Mouse (Mus musculus) heart, adult 2 months (tissue): ENCODE results near the gene Smarca1. TPM values are rescaled to one million over a fixed set of nuclear protein-coding genes. Genes with fewer than 3 reads are reported as not detected.
A peak's percentile ranks its signal among the peaks of the same experiment; 100 is the strongest.

ENCODE experiments used
- DNase-seq, 2 experiments: peaks; one replicate each; pipeline ENCODE4 v3.0.0; 2021
- H3K27ac ChIP-seq: fragments of 200-600 bp; 2 replicates; pipeline ENCODE4 v1.8.1; 2022
- H3K27me3 ChIP-seq: fragments of 200-500 bp; 2 replicates; pipeline ENCODE4 v1.6.1; 2012; ENCODE audit warnings: mild to moderate bottlenecking, low read length, inconsistent platforms, mixed read lengths; ENCODE audit not compliant: control insufficient read depth, insufficient read depth
- H3K36me3 ChIP-seq: fragments of 200-500 bp; 2 replicates; pipeline ENCODE4 v1.6.1; 2012; ENCODE audit warnings: low read length, inconsistent platforms; ENCODE audit not compliant: control insufficient read depth, insufficient read depth
- H3K4me1 ChIP-seq: fragments of 200-500 bp; 2 replicates; pipeline ENCODE4 v1.6.1; 2011; ENCODE audit warnings: low read length; ENCODE audit not compliant: control insufficient read depth, insufficient read depth
- H3K4me3 ChIP-seq: fragments of 200-600 bp; 2 replicates; pipeline ENCODE4 v1.8.1; 2022
- H3K79me2 ChIP-seq: fragments of 200-500 bp; replicated peaks from 2 replicates; pipeline ENCODE4 v1.6.1; 2012; ENCODE audit warnings: mild to moderate bottlenecking, inconsistent platforms, low read length, moderate library complexity, mixed read lengths; ENCODE audit not compliant: control insufficient read depth, insufficient read depth
- H3K9ac ChIP-seq: fragments of 200-500 bp; 2 replicates; pipeline ENCODE4 v1.6.1; 2012; ENCODE audit warnings: low read depth, mild to moderate bottlenecking, control low read depth, inconsistent platforms, low read length, mixed read lengths
- CTCF ChIP-seq: fragments of 200-600 bp; IDR thresholded peaks from 2 replicates; pipeline ENCODE4 v1.8.1; 2022; ENCODE audit warnings: antibody characterized with exemption, mild to moderate bottlenecking, moderate library complexity
- EP300 ChIP-seq: fragments of 200-500 bp; IDR thresholded peaks from 2 replicates; pipeline ENCODE4 v1.6.1; 2011; ENCODE audit warnings: low read depth, low read length, control low read depth; ENCODE audit not compliant: insufficient read depth
- POLR2A ChIP-seq: fragments of 200-500 bp; IDR thresholded peaks from 2 replicates; pipeline ENCODE4 v1.6.1; 2011; ENCODE audit warnings: mild to moderate bottlenecking, low read depth, low read length, control low read depth; ENCODE audit not compliant: insufficient read depth
- WGBS: fragments of 180-500 bp; shearing (Covaris S2); methylation state at CpG from one replicate; pipeline ENCODE4 v1.1.7; 2018; 5-methylcytosine and 5-hydroxymethylcytosine counted together
- intact Hi-C: fragments of 180-260 bp; cut with DNase I; formaldehyde crosslinking; loops from one replicate; pipeline ENCODE4 v1.15.1; 2025
- polyA plus RNA-seq: library from polyadenylated mRNA; depleted of rRNA; stranded (reverse); fragments of >200 nt; gene quantifications from 2 replicates; pipeline ENCODE4 v1.2.3, GENCODE M21; 2012; rRNA removed
- total RNA-seq, 2 experiments: library from RNA; stranded (reverse); gene quantifications; 2 replicates each; pipeline ENCODE4 v1.2.3; 2021

Smarca1 gene
- total and polyA plus RNA-seq, 3 experiments: 0.12 to 1.5 (median 1.5) TPM

- no peak for DNase-seq
- Histone ChIP-seq H3K79me2 (no peaks in the 10 kb centered on the region), H3K36me3 (no peaks in the 10 kb centered on the region), H3K9ac (no peak overlapping the region), H3K27ac (no peak overlapping the region), H3K4me3 (no peak overlapping the region), H3K4me1 (no peaks in the 10 kb centered on the region), H3K27me3 (no peaks in the 10 kb centered on the region)
- TF ChIP-seq CTCF: no peak
- TF ChIP-seq POLR2A: no peak
- no peak for TF ChIP-seq EP300
- WGBS: 43% methylated on average over 6 of the region's 6 CpGs
- intact Hi-C loops: no loop called here
These were observed 57.5 kb downstream of the Smarca1 start for GRCm38 (mm10) chrX:47835098-47835834.

GRCm38 (mm10) chrX:47833431-47833830 lies 59.3 kb downstream of the Smarca1 start:
- H3K27ac ChIP-seq: no peak overlapping the region
- H3K36me3 ChIP-seq: no peaks in the 10 kb centered on the region
- no peak for TF ChIP-seq POLR2A
- TF ChIP-seq EP300: no peak
- no peak for TF ChIP-seq CTCF
- no peaks in the 10 kb centered on the region for H3K27me3 ChIP-seq
- H3K79me2 ChIP-seq: no peaks in the 10 kb centered on the region
- intact Hi-C loops: no loop called here
- H3K9ac ChIP-seq: no peak overlapping the region
- DNase-seq: no peak
- 68% methylated on average over 2 of the region's 2 CpGs for WGBS
- H3K4me1 ChIP-seq: no peaks in the 10 kb centered on the region
- no peak overlapping the region for H3K4me3 ChIP-seq

- H3K4me3 ChIP-seq: no peak overlapping the region
- WGBS: 56% methylated on average over 2 of the region's 2 CpGs
- no peak overlapping the region for H3K27ac ChIP-seq
- no peak overlapping the region for H3K9ac ChIP-seq
- no peaks in the 10 kb centered on the region for H3K79me2 ChIP-seq
- no peaks in the 10 kb centered on the region for H3K27me3 ChIP-seq
- intact Hi-C loops: no loop called here
- TF ChIP-seq POLR2A (no peak), EP300 (no peak), CTCF (peak; percentile 47)
- H3K36me3 ChIP-seq: no peaks in the 10 kb centered on the region
- no peaks in the 10 kb centered on the region for H3K4me1 ChIP-seq
- no peak for DNase-seq
These were observed 72.2 kb downstream of the Smarca1 start for GRCm38 (mm10) chrX:47820566-47820965.

- Histone ChIP-seq H3K27me3 (no peaks in the 10 kb centered on the region), H3K9ac (no peak overlapping the region), H3K27ac (no peak overlapping the region), H3K79me2 (no peaks in the 10 kb centered on the region), H3K4me1 (no peaks in the 10 kb centered on the region), H3K36me3 (no peaks in the 10 kb centered on the region), H3K4me3 (no peak overlapping the region)
- WGBS: 87% methylated on average over 2 of the region's 2 CpGs
- intact Hi-C loops: no loop called here
- TF ChIP-seq CTCF (no peak), POLR2A (no peak), EP300 (no peak)
- no peak for DNase-seq
These were observed 84.1 kb downstream of the Smarca1 start for GRCm38 (mm10) chrX:47808717-47809116.

- 63% methylated on average over 1 of the region's 1 CpGs for WGBS
- Histone ChIP-seq H3K79me2 (no peaks in the 10 kb centered on the region), H3K4me1 (no peaks in the 10 kb centered on the region), H3K27ac (no peak overlapping the region), H3K27me3 (no peaks in the 10 kb centered on the region), H3K4me3 (no peak overlapping the region), H3K9ac (no peak overlapping the region), H3K36me3 (no peaks in the 10 kb centered on the region)
- intact Hi-C loops: no loop called here
- DNase-seq: no peak
- no peak for TF ChIP-seq CTCF
- TF ChIP-seq POLR2A: no peak
- no peak for TF ChIP-seq EP300
These were observed 128.3 kb downstream of the Smarca1 start for GRCm38 (mm10) chrX:47764440-47764839.

- Histone ChIP-seq H3K4me3 (no peak overlapping the region), H3K36me3 (no peaks in the 10 kb centered on the region), H3K9ac (no peak overlapping the region), H3K79me2 (no peaks in the 10 kb centered on the region), H3K4me1 (no peaks in the 10 kb centered on the region), H3K27ac (no peak overlapping the region), H3K27me3 (no peaks in the 10 kb centered on the region)
- no peak for DNase-seq
- no peak for TF ChIP-seq POLR2A
- no peak for TF ChIP-seq EP300
- WGBS: 23% methylated on average over 1 of the region's 1 CpGs
- intact Hi-C loops: no loop called here
These were observed 132.6 kb downstream of the Smarca1 start for GRCm38 (mm10) chrX:47760212-47760611.

Other genes with a start within 250 kb of the Smarca1 start
- gene Ocrl, start 19.4 kb upstream of the Smarca1 start, total RNA-seq: 10 to 100 TPM in 1 of 2 experiments, 1 to 10 TPM in 1; 9.8 to 11.7 TPM
- 8.4 and 14.9 TPM in 2 replicates for gene Ocrl, start 19.4 kb upstream of the Smarca1 start, polyA plus RNA-seq
- gene Apln, start 141.9 kb upstream of the Smarca1 start, total RNA-seq: 1 to 10 TPM; 6.6 to 8.2 TPM
- gene Apln, start 141.9 kb upstream of the Smarca1 start, polyA plus RNA-seq: 7.8 and 7.9 TPM in 2 replicates
- 1 to 10 TPM; 1.5 to 1.9 TPM for gene Xpnpep2, start 215.8 kb upstream of the Smarca1 start, total RNA-seq
- 2.1 and 4.1 TPM in 2 replicates for gene Xpnpep2, start 215.8 kb upstream of the Smarca1 start, polyA plus RNA-seq